Mouse (Mus musculus): ENCODE measurements around the gene Capn5.

- no peak for TF ChIP-seq CTCF (IDR thresholded peaks at IDR 0.05; ENCODE audit: extremely low read depth, insufficient read length, insufficient replicate concordance, low read depth, low read length)
- no peak for TF ChIP-seq POLR2A (IDR thresholded peaks at IDR 0.05; ENCODE audit: low read depth, low read length)
Observed at GRCm38 (mm10) chr7:98084541-98085293, 93.4 kb downstream of the Capn5 start.

All from small intestine, adult 2 months (tissue).